Mouse (Mus musculus) bone marrow macrophage, adult 2 months (primary cell): ENCODE data around the gene Gm20388.

Source experiments
- CTCF ChIP-seq: IDR thresholded peaks from 2 replicates; pipeline ENCODE4 v1.5.1; 2012; ENCODE audit warnings: low read depth, mild to moderate bottlenecking, low read length, moderate library complexity
- POLR2A ChIP-seq: IDR thresholded peaks from 2 replicates; pipeline ENCODE4 v1.6.1; 2012; ENCODE audit warnings: mild to moderate bottlenecking, low read depth, low read length, borderline replicate concordance

GRCm38 (mm10) chr8:121290547-121290946, 1379.9 kb downstream of the Gm20388 start:
- TF ChIP-seq CTCF (no peak), POLR2A (no peak)
